Mouse (Mus musculus) urinary bladder, adult 2 months (tissue): Measurements from ENCODE around the gene Nudt5. TPM values are rescaled to one million over a fixed set of nuclear protein-coding genes. Genes with fewer than 3 reads are reported as not detected.
A peak's percentile ranks its signal among the peaks of the same experiment; 100 is the strongest.

Experiments
- DNase-seq: peaks from one replicate; pipeline ENCODE4 v3.0.0; 2022; ENCODE audit warnings: low spot score
- polyA plus RNA-seq: library from polyadenylated mRNA; depleted of rRNA; stranded (reverse); fragments of >200 nt; gene quantifications from 2 replicates; pipeline ENCODE4 v1.2.3, GENCODE M21; 2012; rRNA removed

Nudt5 gene
- polyA plus RNA-seq, 1 experiment = 25.1 TPM

DNA sequence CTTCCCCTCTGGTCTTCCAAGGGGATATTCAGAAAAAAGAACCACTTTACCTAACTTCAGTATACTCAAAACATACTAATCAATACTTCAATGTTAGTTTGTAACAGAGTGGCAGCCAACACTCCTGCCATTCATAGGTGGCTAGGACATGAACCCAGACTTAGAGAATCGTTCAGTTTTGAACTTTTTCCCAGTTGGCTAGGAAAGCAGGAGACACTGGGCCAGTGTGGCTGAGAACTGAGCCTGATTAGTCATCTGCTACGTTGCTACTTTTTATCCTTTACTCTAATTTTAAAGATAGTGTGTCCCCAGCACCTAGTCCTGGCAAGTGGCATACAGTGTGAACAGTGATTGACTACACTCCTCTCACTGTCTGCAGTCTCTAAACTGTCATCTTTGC, 22.9 kb downstream of the Nudt5 start:
- DNase-seq = no peak

DNA sequence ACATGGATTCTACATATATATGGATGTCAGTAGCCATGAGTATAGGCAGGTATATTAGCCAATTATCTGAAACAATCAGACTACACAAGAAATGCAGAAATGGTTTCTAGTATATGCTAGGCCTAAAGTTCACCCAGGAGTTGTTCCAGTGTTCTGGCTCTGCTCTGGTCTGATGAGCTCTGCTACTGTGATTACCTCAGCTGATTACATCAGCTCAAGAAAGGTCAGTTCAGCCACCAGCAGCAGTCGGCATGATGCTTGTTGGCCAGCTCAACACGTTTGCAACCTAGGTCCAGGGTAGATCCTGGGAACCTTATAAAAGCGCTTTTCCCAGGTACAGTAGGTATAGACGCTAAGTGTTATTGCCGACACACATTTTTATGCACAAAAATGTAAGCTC, 24.9 kb downstream of the Nudt5 start:
- no peak for DNase-seq

DNA sequence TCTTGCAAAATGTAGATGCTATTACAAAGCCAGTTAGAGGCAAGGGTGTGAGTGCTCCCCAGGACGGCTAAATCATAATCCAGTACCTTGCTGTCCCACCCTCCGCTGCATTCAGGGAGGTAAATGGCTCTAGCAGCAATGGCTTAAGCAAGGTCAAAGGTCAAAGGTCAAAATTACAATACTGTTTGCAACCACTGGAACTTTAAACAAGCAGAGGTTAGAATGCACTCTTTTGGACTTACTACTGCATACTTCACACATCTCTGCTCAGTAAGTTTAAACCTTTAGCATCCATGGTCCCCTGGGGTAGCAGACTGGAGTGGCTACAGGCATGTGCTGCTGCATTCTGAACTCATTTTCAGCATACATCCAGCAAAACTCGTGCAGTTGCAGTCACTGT, 32.6 kb downstream of the Nudt5 start:
- DNase-seq = no peak

DNA sequence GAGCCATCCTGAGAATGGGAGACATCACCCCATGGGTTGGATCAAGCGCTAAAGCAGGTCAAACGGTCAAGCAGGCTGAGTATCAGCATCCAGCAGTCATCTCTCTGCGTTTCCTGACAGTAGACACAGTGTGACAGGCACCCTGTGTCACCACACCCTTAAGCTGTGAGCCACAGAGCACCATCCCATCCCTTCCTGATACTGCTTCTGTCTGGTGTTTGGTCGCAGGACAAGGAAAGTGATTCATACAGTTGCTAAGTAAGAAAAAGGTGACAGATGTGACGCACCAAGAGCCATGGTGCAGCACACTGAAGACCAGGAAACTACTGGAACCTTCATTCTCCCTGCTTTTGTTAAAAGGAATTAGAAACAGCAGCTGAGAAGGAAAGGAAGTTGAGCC, 44.0 kb downstream of the Nudt5 start:
- DNase-seq = no peak

DNA sequence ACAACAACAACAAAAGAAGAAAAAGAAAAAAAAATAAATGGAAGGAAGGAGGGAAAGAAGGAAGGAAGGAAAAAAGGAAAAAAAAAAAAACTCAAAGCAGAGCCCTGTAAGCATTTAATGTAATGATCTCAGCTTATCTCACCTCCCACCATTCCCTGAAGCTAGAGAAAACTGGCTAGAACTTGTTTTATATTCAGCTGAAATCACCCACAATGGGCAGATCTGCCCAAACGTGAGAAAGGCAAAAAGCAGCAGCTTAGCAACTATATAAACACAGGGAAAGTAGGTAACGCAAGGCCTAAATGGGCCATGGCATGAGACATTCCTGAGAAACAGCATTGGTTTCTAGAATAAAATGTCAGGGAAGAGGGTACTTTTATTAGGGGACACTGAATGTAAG, 44.6 kb downstream of the Nudt5 start:
- DNase-seq = no peak

DNA sequence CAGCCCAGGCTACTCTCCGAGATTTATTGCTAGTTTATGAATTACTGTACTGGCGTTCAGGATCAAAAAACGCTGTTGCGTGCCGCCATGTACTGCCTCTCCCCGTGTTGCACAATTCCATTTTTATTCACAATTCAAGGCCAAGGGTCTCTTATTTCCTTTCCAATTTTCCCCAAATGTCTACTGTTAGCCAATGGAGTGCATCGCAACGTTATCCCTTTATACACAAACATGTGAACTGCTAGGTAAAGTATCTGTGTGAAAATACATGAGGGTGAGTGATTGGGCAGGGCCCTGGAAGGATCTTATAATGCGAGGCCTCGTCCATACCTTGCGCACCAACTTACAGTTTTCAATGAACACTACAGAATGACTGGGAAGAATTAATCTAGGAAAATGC, 49.5 kb downstream of the Nudt5 start:
- DNase-seq = no peak

DNA sequence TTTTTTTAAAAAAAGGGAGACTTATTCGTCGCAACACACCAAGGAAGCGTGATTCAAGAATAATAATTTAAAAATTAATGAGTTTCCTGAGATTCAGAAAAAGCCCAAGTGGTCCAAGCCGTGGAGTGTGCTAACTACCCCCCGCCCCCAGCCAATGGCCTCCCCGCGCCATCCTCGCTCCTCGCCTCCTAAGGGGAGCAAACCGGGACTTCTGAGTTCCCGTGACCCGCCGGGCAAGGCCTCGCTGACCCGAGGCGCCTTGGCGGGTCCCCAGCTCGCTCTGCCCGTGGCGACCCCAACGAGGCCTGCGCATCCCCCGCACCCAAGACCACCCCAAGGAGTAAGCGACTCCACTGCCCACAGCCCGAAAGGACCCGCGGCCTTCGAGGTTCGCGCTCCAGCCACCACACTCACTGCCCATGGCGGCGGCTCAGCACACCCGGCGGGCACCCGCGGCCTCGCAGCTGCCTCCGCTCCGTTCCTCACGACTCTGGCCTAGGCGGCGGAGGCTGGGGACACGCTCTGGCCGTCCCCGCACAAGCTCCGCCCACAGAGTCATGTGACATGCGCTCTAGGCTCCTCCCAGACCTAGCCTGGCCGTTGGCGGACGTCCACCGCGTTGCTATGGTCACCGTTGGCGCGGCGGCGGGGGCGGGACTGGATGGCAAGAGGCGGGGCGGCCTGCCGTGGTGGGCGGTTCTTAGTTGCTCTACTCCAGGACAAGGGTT, 50.2 kb downstream of the Nudt5 start, which contains the start of gene Sec61a2:
Sec61a2 (minus strand) TSS at position 590 of the 728 bp plus-strand sequence.
- DNase-seq = peak; percentile 100

DNA sequence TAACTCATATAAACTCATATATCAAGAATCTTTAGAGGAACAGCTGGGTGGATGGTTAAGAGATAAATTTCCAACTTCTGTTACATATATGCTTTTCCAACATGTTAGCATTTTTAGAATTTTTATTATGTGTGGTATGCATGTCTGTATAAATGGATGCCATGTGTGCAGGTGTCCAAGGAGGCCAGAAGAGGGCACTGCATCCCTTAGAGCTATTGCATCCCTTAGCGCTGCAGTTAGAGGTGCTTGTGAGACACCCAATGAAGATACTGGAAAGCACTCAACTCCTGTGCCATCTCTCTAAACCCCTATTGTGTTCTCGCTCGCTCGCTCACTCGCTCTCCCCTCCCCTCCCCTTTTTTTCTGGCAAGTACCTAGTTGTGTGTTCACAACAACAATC, 55.3 kb downstream of the Nudt5 start:
- no peak for DNase-seq

DNA sequence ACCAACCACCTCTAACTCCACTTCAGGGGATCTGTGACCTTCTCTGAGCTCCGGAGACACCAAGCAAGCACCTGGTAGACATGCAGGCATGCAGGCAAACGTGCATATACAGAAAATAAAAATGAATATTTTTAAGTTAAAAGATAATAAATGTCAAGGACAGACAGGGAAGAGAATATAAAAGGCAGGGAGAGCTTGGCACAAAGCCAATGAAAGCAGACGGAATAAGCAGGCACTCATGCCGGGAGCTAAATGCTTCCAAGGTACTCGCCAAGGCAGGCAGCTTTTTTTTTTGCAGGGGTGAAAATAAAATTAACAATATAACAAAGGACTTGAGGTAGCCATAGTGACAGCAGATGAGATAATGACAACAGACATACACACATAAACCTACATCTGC, 61.3 kb downstream of the Nudt5 start:
- no peak for DNase-seq

DNA sequence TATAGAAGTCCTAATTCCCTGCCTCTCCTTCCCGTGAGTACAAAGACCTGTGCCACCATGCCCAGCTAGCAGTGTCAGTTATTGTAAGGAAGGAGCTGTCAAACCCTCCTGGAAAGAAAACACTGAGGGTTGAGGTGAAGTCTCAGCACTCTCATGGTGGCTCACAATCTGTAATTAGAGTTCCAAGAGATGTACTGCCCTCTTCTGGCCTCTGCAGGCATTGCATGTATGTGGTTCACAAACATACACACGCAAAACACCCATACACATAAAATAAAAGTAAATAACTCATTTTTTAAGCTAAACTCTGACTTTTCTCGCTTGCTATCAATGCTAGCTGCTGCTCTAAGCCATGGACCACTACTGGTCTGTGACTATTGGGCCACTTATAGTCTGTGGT, 61.8 kb downstream of the Nudt5 start:
- no peak for DNase-seq

DNA sequence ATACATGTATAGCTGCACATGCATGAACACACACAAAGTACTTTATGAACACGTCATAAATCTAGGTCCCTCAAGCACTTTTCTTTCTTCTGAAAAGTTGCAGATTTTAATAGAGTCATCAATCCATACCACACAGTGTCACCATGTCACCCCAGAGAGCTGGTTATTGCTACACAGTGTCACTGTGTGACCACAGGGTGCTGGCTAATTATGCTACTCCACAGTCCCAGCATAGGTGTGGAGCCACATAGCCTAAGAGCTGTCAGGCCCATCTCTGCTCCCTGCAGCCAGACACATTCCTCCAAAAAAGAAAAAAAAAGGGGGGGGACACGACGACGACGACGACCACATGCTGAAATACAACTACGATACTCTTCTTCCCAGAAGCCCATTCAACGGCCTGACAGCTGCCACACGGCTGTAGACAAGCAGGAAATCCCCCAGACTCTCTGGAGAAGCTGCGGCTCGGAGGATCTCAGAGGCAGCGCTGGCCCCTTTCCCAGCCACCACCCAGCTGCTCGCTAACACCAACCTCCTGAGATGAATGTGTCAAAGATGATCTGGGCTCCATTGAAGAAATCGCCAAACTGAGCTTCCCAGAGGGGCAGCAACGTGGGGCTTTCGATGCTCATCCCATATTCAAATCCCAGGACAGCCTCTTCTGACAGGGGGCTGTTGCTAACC, 66.6 kb downstream of the Nudt5 start:
- DNase-seq = no peak

Other genes starting within 250 kb of the Nudt5 start
- 6.2 and 7.0 TPM in 2 replicates for gene Camk1d, start 130.5 kb upstream of the Nudt5 start, polyA plus RNA-seq
- gene Cdc123, start 145 bp downstream of the Nudt5 start, polyA plus RNA-seq = 90.0 and 101 TPM in 2 replicates
- gene Gm13199, start 17.9 kb downstream of the Nudt5 start, polyA plus RNA-seq = 1.8 and 3.5 TPM in 2 replicates
- 57.6 and 72.1 TPM in 2 replicates for gene Sec61a2, start 50.4 kb downstream of the Nudt5 start, polyA plus RNA-seq
- gene Dhtkd1, start 97.8 kb downstream of the Nudt5 start, polyA plus RNA-seq = 2.4 and 4.0 TPM in 2 replicates
- 15.3 and 25.0 TPM in 2 replicates for gene Upf2, start 106.5 kb downstream of the Nudt5 start, polyA plus RNA-seq